Mouse (Mus musculus) liver, embryonic 12.5 days (tissue): ENCODE results near the gene Serpinb5. TPM values are rescaled to one million over a fixed set of nuclear protein-coding genes. Genes with fewer than 3 reads are reported as not detected.
"Not testable (repeated sequence)": the region's sequence is repeated elsewhere in the genome, so short reads cannot be mapped to it uniquely, and the experiment has no call there.

Experiments used
- ATAC-seq: fragments of 200-750 bp; cut with Nextera tagmentation; 2 replicates; pipeline ENCODE4 v1.8.0; 2017; ENCODE audit warnings: moderate number of reproducible peaks, mild to moderate bottlenecking, moderate library complexity
- H3K27ac ChIP-seq: fragments of 300-500 bp; sonication (generic); 2 replicates; pipeline ENCODE4 v1.5.1; 2016; ENCODE audit warnings: mild to moderate bottlenecking
- H3K27me3 ChIP-seq: fragments of 300-500 bp; sonication (generic); replicated peaks from 2 replicates; pipeline ENCODE4 v1.6.1; 2016; ENCODE audit warnings: mild to moderate bottlenecking, moderate library complexity
- H3K36me3 ChIP-seq: fragments of 300-500 bp; sonication (generic); 2 replicates; pipeline ENCODE4 v1.6.1; 2016; ENCODE audit warnings: mild to moderate bottlenecking, moderate library complexity
- H3K4me1 ChIP-seq: fragments of 300-500 bp; sonication (generic); 2 replicates; pipeline ENCODE4 v1.6.1; 2016
- H3K4me2 ChIP-seq: fragments of 300-500 bp; sonication (generic); 2 replicates; pipeline ENCODE4 v1.6.1; 2016; ENCODE audit warnings: mild to moderate bottlenecking, moderate library complexity
- H3K4me3 ChIP-seq: fragments of 300-500 bp; sonication (generic); 2 replicates; pipeline ENCODE4 v1.5.1; 2016; ENCODE audit warnings: mild to moderate bottlenecking, moderate library complexity
- H3K9ac ChIP-seq: fragments of 300-500 bp; sonication (generic); 2 replicates; pipeline ENCODE4 v1.6.1; 2016; ENCODE audit warnings: mild to moderate bottlenecking, moderate library complexity
- H3K9me3 ChIP-seq: fragments of 300-500 bp; sonication (generic); replicated peaks from 2 replicates; pipeline ENCODE4 v1.6.1; 2016; ENCODE audit warnings: mild to moderate bottlenecking, moderate library complexity
- WGBS: fragments of 180-500 bp; shearing (Covaris S2); methylation state at CpG from one replicate; pipeline ENCODE4 v1.1.7; 2016; ENCODE audit not compliant: insufficient replicate concordance; 5-methylcytosine and 5-hydroxymethylcytosine counted together
- polyA plus RNA-seq: library from polyadenylated mRNA; unstranded; fragments of >200 nt; fragmentation: Nextera tagmentation; extraction: Ambion mirVana; gene quantifications from 2 replicates; pipeline ENCODE4 v1.2.1, GENCODE M21; 2016

The Serpinb5 gene
- polyA plus RNA-seq, 1 experiment from 2014 or later: not detected

DNA sequence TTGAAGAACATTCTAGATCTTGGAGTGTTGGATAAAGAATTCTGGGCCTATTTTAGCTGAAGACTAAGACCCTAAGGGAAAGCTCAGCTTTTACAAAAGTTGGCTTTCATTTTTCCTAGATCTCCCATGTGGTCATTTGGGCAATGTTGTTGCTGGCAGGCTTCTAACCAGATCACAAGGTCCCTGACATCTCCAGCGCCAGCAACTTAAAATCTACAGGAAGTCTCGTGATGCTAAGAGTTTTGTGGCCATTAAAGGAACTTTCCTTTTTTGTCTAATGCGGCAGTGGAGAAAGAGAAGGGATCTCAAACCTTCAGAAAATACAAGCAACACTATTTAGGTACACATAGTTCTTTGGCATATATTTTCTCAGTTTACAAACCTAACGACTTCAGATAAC, 21.8 kb downstream of the Serpinb5 start:
- H3K9ac ChIP-seq: no peak overlapping the region
- no peak overlapping the region for H3K27ac ChIP-seq
- H3K4me2 ChIP-seq: no peak overlapping the region
- WGBS: 51% methylated on average over 4 of the region's 4 CpGs
- no peak overlapping the region for H3K4me3 ChIP-seq
- H3K36me3 ChIP-seq: no peaks in the 10 kb centered on the region
- H3K4me1 ChIP-seq: no peaks in the 10 kb centered on the region
- no peaks in the 10 kb centered on the region for H3K27me3 ChIP-seq
- no peak for ATAC-seq
- H3K9me3 ChIP-seq: no peaks in the 10 kb centered on the region

DNA sequence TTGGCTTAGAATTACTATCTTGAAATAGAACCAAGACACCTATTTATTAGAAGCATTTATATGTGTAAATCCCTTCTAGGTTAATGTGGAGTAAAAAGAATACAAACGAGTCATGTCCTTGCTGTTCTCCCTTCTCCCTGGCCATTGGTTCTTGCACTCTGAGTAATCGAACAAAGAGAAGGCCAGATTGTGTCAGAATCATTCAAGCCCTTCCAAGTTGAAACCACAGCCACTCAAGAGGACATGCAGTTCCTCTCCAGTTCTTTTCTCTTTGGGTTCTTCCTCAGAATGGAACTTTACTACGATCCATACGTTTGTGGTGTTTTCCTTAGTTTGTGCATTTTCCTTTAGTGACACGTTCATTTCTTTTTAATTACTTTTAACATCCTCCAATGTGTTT, 22.4 kb downstream of the Serpinb5 start:
- Histone ChIP-seq H3K27ac (no peak overlapping the region), H3K4me1 (no peaks in the 10 kb centered on the region), H3K27me3 (no peaks in the 10 kb centered on the region), H3K36me3 (no peaks in the 10 kb centered on the region), H3K9ac (no peak overlapping the region), H3K4me3 (no peak overlapping the region), H3K4me2 (no peak overlapping the region), H3K9me3 (no peaks in the 10 kb centered on the region)
- no peak for ATAC-seq
- WGBS: 49% methylated on average over 5 of the region's 5 CpGs

- H3K4me1 ChIP-seq: no peaks in the 10 kb centered on the region
- H3K27me3 ChIP-seq: no peaks in the 10 kb centered on the region
- no peak overlapping the region for H3K4me2 ChIP-seq
- 3% methylated on average over 2 of the region's 2 CpGs for WGBS
- no peak overlapping the region for H3K27ac ChIP-seq
- no peak overlapping the region for H3K4me3 ChIP-seq
- no peaks in the 10 kb centered on the region for H3K36me3 ChIP-seq
- H3K9me3 ChIP-seq: no peaks in the 10 kb centered on the region
- no peak overlapping the region for H3K9ac ChIP-seq
- ATAC-seq: no peak
Measured at GRCm38 (mm10) chr1:106883812-106884211, 22.8 kb downstream of the Serpinb5 start.

DNA sequence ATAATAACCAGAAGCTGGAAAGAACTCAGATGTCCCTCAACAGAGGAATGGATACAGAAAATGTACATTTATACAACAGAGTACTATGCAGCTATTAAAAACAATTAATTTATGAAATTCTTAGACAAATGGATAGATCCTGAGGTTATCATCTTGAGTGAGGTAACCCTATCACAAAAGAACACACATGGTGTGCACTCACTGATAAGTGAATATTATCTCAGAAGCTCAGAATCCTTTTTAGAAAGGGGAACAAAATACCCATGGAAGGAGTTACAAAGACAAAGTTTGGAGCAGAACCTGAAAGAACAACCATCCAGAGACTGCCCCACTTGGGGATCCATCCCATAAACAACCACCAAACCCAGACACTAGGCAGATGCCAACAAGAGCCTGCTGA, 34.2 kb downstream of the Serpinb5 start:
- not testable (repeated sequence) for H3K4me2 ChIP-seq, H3K9ac ChIP-seq, H3K36me3 ChIP-seq, H3K4me3 ChIP-seq, H3K4me1 ChIP-seq, H3K27ac ChIP-seq, ATAC-seq, H3K27me3 ChIP-seq, H3K9me3 ChIP-seq

GRCm38 (mm10) chr1:106901406-106901805, 40.4 kb downstream of the Serpinb5 start:
- H3K36me3 ChIP-seq: no peaks in the 10 kb centered on the region
- H3K9me3 ChIP-seq: no peaks in the 10 kb centered on the region
- no peak for ATAC-seq
- H3K4me1 ChIP-seq: no peaks in the 10 kb centered on the region
- no peak overlapping the region for H3K9ac ChIP-seq
- no peaks in the 10 kb centered on the region for H3K27me3 ChIP-seq
- WGBS: 14% methylated on average over 4 of the region's 4 CpGs
- H3K27ac ChIP-seq: no peak overlapping the region
- no peak overlapping the region for H3K4me3 ChIP-seq
- no peak overlapping the region for H3K4me2 ChIP-seq

DNA sequence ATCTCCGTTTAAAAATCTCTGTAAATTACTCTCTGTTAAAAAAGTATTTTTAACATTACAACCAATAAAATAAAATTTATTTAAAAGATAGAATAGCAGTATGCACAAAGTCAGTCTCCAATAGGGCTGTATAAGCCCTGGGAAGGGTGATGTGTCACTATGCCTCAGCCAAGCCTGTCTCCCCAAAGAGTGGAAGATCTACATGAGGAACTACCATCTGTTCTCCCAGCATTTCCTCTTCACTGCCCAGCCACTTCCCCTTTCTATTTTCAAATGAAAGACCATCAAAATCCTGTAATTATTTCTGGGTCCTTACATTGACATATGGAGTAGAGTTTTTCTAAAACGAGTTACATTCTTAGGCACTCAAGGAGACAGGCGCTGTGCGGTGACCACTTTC, 71.0 kb downstream of the Serpinb5 start:
- peak; percentile 44; the same call in 1 of the 2 replicates for ATAC-seq
- Histone ChIP-seq H3K36me3 (no peaks in the 10 kb centered on the region), H3K9me3 (no peaks in the 10 kb centered on the region), H3K27me3 (no peaks in the 10 kb centered on the region), H3K27ac (no peak overlapping the region), H3K4me3 (no peak overlapping the region), H3K4me2 (no peak overlapping the region), H3K9ac (no peak overlapping the region), H3K4me1 (no peaks in the 10 kb centered on the region)
- 35% methylated on average over 4 of the region's 4 CpGs for WGBS

Other genes with a start within 250 kb of the Serpinb5 start
- gene Bcl2, start 146.9 kb upstream of the Serpinb5 start, polyA plus RNA-seq: 2.0 and 2.4 TPM in 2 replicates
- gene Kdsr, start 101.4 kb upstream of the Serpinb5 start, polyA plus RNA-seq: 3.8 and 4.3 TPM in 2 replicates
- 34.5 and 35.9 TPM in 2 replicates for gene Vps4b, start 64.4 kb upstream of the Serpinb5 start, polyA plus RNA-seq
- not detected in 2 replicates for gene Serpinb12, start 73.3 kb downstream of the Serpinb5 start, polyA plus RNA-seq
- not detected in 2 replicates for gene Serpinb13, start 119.8 kb downstream of the Serpinb5 start, polyA plus RNA-seq
- gene Serpinb3a, start 191.1 kb downstream of the Serpinb5 start, polyA plus RNA-seq: not detected in 2 replicates
- not detected in 2 replicates for gene Serpinb3d, start 222.3 kb downstream of the Serpinb5 start, polyA plus RNA-seq